Mouse (Mus musculus) midbrain, embryonic 14.5 days (tissue): ENCODE measurements at regions not wholly inside any gene's neighbourhood (a gene's known extent, or its start where the extent isn't known, plus 50 kb on each side); places are given as distances from the start of the nearest gene placed in this dataset.
A peak's percentile ranks its signal among the peaks of the same experiment; 100 is the strongest.

ENCODE experiments used
- ATAC-seq: fragments of 200-750 bp; cut with Nextera tagmentation; 2 replicates; pipeline ENCODE4 v1.8.0; 2017; ENCODE audit warnings: moderate number of reproducible peaks, moderate library complexity; ENCODE audit not compliant: low FRiP score, low TSS enrichment
- DNase-seq: peaks from one replicate; pipeline ENCODE4 v3.0.0-alpha.2; 2015
- H3K27ac ChIP-seq: fragments of 300-500 bp; sonication (generic); replicated peaks from 2 replicates; pipeline ENCODE4 v1.5.1; 2014; ENCODE audit warnings: mild to moderate bottlenecking, low read depth, low read length, moderate library complexity
- H3K27me3 ChIP-seq: fragments of 300-500 bp; sonication (generic); 2 replicates; pipeline ENCODE4 v1.6.1; 2014; ENCODE audit warnings: low read length, control low read depth, mixed read lengths; ENCODE audit not compliant: control insufficient read depth, insufficient read depth
- H3K36me3 ChIP-seq: fragments of 300-500 bp; sonication (generic); 2 replicates; pipeline ENCODE4 v1.6.1; 2014; ENCODE audit warnings: low read length, control low read depth; ENCODE audit not compliant: control insufficient read depth, insufficient read depth
- H3K4me1 ChIP-seq: fragments of 300-500 bp; sonication (generic); 2 replicates; pipeline ENCODE4 v1.6.1; 2014; ENCODE audit warnings: mild to moderate bottlenecking, antibody characterized with exemption, low read length, control low read depth; ENCODE audit not compliant: control insufficient read depth, insufficient read depth
- H3K4me2 ChIP-seq: fragments of 300-500 bp; sonication (generic); 2 replicates; pipeline ENCODE4 v1.6.1; 2014; ENCODE audit warnings: mild to moderate bottlenecking, low read length, moderate library complexity
- H3K4me3 ChIP-seq: fragments of 300-500 bp; sonication (generic); replicated peaks from 2 replicates; pipeline ENCODE4 v1.5.1; 2014; ENCODE audit warnings: low read depth, low read length
- H3K9ac ChIP-seq: fragments of 300-500 bp; sonication (generic); replicated peaks from 2 replicates; pipeline ENCODE4 v1.6.1; 2014; ENCODE audit warnings: mild to moderate bottlenecking, low read length, moderate library complexity
- H3K9me3 ChIP-seq: fragments of 300-500 bp; sonication (generic); 2 replicates; pipeline ENCODE4 v1.6.1; 2016; ENCODE audit warnings: low read length, control low read depth, mixed read lengths; ENCODE audit not compliant: control insufficient read depth
- WGBS: fragments of 180-500 bp; shearing (Covaris S2); extraction: QIAGEN DNeasy Blood & Tissue Kit; methylation state at CpG from one replicate; pipeline ENCODE4 v1.1.7; 2014; 5-methylcytosine and 5-hydroxymethylcytosine counted together

DNA sequence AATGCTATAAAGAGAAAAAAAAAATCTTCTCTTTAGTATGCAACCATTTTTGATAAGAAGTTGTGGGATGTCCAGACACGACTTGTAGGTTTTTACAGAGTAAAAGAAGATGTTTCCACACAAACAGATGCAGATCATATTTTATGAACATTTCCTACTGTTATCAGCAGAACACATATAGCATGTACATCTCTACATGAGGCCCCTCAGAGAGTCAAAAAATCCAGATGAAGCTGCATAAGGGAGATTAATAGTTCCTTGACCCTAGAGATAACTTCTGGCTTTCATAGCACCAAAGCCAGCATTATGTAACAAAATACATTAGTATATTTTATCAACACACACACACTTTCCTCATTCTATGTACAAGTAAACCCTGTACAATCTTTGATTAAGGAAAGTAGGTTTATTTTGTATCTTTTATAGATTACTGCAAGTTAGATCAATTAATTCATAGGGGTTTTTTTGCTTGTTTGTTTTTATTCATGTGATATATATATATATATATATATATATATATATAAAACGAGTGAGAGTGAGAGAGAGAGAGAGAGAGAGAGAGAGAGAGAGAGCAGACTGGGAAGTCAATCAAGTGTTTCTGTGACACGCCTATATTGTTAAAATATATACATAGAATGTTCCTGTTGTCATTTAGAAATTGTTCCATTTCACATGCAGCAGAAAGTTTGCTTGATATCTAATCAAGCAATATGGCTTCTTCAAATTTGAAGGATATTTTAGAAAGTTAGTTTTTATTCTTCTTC, 541.2 kb downstream of the Plcl1 start:
- DNase-seq (no peak), ATAC-seq (no peak)
- Histone ChIP-seq H3K36me3 (no peaks in the 10 kb centered on the region), H3K4me2 (no peak overlapping the region), H3K9ac (no peak overlapping the region), H3K9me3 (no peaks in the 10 kb centered on the region), H3K27me3 (no peaks in the 10 kb centered on the region), H3K4me3 (no peak overlapping the region), H3K27ac (no peak overlapping the region), H3K4me1 (no peaks in the 10 kb centered on the region)
- 73% methylated on average over 3 of the region's 3 CpGs for WGBS

DNA sequence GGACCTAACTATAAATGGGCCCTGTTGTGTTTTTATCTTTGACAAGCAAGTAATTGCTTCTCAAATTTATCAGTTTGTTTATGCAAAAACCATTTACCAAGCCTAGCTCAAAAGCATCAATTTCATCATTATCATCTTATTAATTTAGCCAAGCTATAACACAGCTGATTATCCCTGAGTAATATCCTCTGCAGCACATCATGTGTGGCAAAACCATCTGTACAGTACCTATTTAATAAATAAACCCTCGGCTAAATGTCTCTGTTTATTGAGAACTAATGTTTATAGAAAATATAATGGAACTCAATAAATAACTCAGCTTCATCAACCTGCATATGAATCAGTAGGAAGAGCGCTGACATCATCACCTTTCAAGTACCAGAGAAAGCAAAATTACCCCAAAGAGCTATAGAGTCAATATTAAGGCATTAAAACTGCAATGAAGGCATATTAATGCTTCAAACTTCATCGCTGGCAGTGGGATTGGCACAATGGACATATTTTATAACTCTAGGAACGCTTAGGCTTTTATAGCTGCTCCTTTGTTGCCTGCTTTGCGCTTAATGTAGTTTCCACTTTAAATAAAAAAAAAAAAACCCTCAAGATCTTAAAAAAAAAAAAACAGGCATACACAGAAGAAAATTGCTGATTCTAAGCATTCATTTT, 542.0 kb downstream of the Plcl1 start:
- no peak overlapping the region for H3K9ac ChIP-seq
- no peaks in the 10 kb centered on the region for H3K27me3 ChIP-seq
- DNase-seq (no peak), ATAC-seq (no peak)
- H3K4me1 ChIP-seq, result no peaks in the 10 kb centered on the region
- H3K4me3 ChIP-seq, result no peak overlapping the region
- WGBS, result 88% methylated on average over 5 of the region's 5 CpGs
- H3K36me3 ChIP-seq, result no peaks in the 10 kb centered on the region
- H3K27ac ChIP-seq, result no peak overlapping the region
- no peak overlapping the region for H3K4me2 ChIP-seq
- H3K9me3 ChIP-seq, result no peaks in the 10 kb centered on the region

DNA sequence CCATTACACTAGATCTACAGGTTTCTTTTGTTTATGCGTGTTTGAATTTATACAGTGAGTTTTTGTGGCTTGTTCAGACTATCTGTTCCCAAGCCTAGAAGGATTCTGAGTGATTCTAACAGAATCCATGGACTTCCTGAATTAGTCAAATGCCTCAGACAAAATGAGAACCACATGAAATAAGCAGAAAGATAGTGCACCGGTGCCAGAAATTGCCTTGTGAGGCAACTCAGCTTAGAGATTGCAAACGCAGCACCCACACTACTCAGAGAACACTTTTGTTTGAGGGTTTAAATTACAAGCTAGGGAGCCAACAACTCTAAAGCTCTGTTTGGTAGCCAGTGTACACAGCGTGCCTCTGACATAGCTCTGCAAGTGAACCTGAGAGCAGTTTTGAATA, 543.9 kb downstream of the Plcl1 start:
- no peak for ATAC-seq
- WGBS, result 92% methylated on average over 4 of the region's 4 CpGs

DNA sequence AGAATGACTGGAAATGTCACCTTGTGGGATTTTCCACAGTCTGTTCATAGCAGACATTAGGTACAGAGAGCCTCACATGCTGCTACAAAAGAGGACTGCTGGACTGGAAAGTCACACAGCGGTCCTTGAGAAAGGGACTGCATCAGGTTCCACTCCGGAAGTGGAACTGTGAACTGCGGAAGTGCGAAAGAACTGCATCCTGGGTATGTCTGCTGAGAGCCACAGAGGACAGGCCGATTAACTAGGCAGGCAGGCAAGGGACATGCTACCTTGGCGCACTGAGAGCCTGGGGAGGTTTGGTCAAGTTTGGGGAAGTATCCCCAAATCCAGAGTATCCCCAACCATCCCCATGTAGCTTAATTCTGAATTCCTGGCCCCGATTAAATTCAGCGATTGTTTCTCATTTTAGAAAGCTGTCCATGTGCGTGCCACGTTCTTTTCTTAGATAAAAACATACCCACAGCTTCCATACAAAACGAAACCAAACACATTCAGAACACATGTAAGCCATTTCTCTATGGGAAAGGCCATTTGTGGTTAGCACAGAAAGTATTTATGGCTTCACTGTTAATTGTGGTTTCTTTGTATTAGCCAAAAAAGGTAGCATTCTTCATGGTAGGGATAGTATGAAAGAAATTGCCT, 552.2 kb downstream of the Plcl1 start:
- H3K4me3 ChIP-seq, result no peak overlapping the region
- 82% methylated on average over 11 of the region's 11 CpGs for WGBS
- H3K4me2 ChIP-seq, result no peak overlapping the region
- H3K9me3 ChIP-seq, result no peaks in the 10 kb centered on the region
- H3K9ac ChIP-seq, result no peak overlapping the region
- H3K27me3 ChIP-seq, result no peaks in the 10 kb centered on the region; the same call in 1 of the 2 replicates
- H3K36me3 ChIP-seq, result no peaks in the 10 kb centered on the region
- H3K4me1 ChIP-seq, result no peaks in the 10 kb centered on the region
- ATAC-seq (no peak), DNase-seq (no peak)
- H3K27ac ChIP-seq, result no peak overlapping the region

More for the DNA sequence above, 543.9 kb downstream of the Plcl1 start:
- no peaks in the 10 kb centered on the region for H3K36me3 ChIP-seq
- H3K4me3 ChIP-seq, result no peak overlapping the region
- H3K27ac ChIP-seq, result no peak overlapping the region
- no peak for DNase-seq
- H3K27me3 ChIP-seq, result no peaks in the 10 kb centered on the region
- no peak overlapping the region for H3K4me2 ChIP-seq
- H3K4me1 ChIP-seq, result no peaks in the 10 kb centered on the region
- H3K9ac ChIP-seq, result no peak overlapping the region
- no peaks in the 10 kb centered on the region for H3K9me3 ChIP-seq

DNA sequence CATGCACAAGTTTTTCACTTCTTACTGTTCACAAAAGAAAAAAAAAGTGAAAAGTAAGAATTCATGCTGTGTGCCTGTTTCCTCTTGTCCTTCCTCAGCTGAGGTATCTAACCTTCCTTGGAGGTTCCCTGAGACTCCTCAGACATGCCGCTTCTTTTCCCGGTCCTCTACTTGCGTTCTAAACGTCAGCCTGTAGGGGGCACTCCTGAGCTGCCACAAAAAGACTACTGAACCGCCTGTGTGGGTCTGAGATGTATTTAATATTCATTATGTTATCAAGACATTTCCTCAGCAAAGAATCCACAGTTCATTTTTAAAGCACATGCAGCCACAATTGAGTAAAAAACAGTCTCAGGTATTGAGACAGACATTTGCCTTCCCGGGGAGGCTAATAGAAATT, 554.6 kb downstream of the Plcl1 start:
- ATAC-seq, result peak; percentile 71; the same call in 1 of the 2 replicates
- no peaks in the 10 kb centered on the region for H3K36me3 ChIP-seq
- H3K9ac ChIP-seq, result no peak overlapping the region
- H3K4me3 ChIP-seq, result no peak overlapping the region
- DNase-seq, result peak; percentile 88
- no peaks in the 10 kb centered on the region for H3K4me1 ChIP-seq
- WGBS, result 21% methylated on average over 6 of the region's 6 CpGs
- no peak overlapping the region for H3K4me2 ChIP-seq
- H3K27ac ChIP-seq, result no peak overlapping the region
- H3K9me3 ChIP-seq, result no peaks in the 10 kb centered on the region
- H3K27me3 ChIP-seq, result no peaks in the 10 kb centered on the region; the same call in 1 of the 2 replicates

DNA sequence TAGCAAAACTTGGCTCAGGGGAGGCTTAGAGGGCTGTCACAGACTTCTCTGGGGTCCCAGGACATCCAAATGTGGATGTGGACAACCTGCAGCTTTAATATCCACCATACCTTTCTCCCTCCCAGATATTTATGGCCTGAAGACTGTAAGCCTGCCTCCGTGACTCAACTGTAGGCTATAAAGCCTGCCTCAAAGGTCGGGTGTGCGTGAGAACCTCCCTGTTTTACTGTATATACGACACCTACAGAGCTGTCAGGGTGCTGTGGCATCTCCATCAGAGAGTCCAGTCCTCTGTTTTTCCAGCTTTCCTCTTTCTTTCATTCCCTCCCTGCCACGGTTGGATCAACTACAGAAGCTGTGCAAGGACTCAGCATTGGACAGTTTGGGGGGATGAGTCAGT, 558.1 kb downstream of the Plcl1 start:
- no peaks in the 10 kb centered on the region for H3K36me3 ChIP-seq
- H3K9me3 ChIP-seq, result no peaks in the 10 kb centered on the region
- H3K4me2 ChIP-seq, result no peak overlapping the region
- no peak overlapping the region for H3K9ac ChIP-seq
- 90% methylated on average over 5 of the region's 5 CpGs for WGBS
- H3K4me3 ChIP-seq, result no peak overlapping the region
- H3K27ac ChIP-seq, result no peak overlapping the region
- no peaks in the 10 kb centered on the region for H3K4me1 ChIP-seq
- no peaks in the 10 kb centered on the region for H3K27me3 ChIP-seq
- ATAC-seq (no peak), DNase-seq (no peak)

DNA sequence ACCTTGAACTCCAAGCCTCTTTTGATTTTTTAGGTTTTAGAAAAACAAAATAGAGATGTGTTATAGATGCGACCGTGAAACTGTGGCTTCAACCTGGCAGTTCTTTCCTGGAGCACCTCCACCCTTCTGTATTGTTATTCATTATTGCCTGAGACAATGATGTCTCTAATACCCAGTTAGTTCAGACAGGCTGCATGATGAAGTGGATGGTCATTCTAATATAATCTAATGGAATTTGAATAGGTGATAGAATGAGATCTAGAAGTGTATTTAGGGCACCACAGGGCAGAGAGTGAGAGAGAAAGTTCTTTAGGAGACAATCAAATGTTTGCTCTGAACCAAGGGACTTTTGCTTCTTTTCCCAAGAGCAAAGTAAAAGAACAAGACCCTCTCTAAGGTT, 560.6 kb downstream of the Plcl1 start:
- H3K9ac ChIP-seq, result no peak overlapping the region
- H3K4me2 ChIP-seq, result no peak overlapping the region
- H3K9me3 ChIP-seq, result no peaks in the 10 kb centered on the region
- no peak overlapping the region for H3K27ac ChIP-seq
- DNase-seq (no peak), ATAC-seq (no peak)
- 85% methylated on average over 2 of the region's 2 CpGs for WGBS
- H3K36me3 ChIP-seq, result no peaks in the 10 kb centered on the region
- H3K27me3 ChIP-seq, result no peaks in the 10 kb centered on the region
- no peaks in the 10 kb centered on the region for H3K4me1 ChIP-seq
- no peak overlapping the region for H3K4me3 ChIP-seq

DNA sequence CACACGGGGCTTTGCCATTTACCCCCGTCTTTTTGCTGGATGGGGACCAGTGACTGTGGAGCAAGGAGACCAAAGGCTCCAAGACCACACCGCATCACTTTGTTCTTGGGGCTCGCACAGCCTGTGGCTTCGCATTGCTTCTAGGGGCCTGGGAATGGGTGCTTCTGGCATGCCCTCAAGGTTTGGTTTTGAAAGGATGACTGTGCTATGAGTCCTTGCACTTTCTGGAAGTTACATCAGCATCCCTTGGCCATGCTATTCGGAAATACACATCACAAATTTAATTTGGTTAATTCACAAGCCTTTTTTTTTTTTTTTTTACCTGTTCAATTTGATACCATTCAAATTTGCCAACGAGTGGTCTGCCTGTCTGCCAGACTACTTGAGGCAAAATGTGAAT, 562.1 kb downstream of the Plcl1 start:
- DNase-seq (no peak), ATAC-seq (no peak)
- Histone ChIP-seq H3K9me3 (no peaks in the 10 kb centered on the region), H3K4me3 (no peak overlapping the region), H3K4me1 (no peaks in the 10 kb centered on the region), H3K27ac (no peak overlapping the region), H3K27me3 (no peaks in the 10 kb centered on the region), H3K4me2 (no peak overlapping the region), H3K9ac (no peak overlapping the region), H3K36me3 (no peaks in the 10 kb centered on the region)
- 91% methylated on average over 7 of the region's 7 CpGs for WGBS
